Mouse (Mus musculus) spleen, postnatal 4 days (tissue): ENCODE data around the gene Ttbk2.
A peak's percentile ranks its signal among the peaks of the same experiment; 100 is the strongest.

Source experiments
- DNase-seq, 2 experiments: peaks; one replicate each; pipeline ENCODE4 v3.0.0; 2022; ENCODE audit warnings: low spot score in 2 of 2

Ttbk2 gene

GRCm38 (mm10) chr2:120748041-120748440 is 102.4 kb downstream of the Ttbk2 start:
- no peak for DNase-seq

- DNase-seq, result no peak
Observed at GRCm38 (mm10) chr2:120745496-120745895, 104.9 kb downstream of the Ttbk2 start.

- DNase-seq, result no peak
Observed at GRCm38 (mm10) chr2:120731877-120732530, 118.4 kb downstream of the Ttbk2 start.

DNA sequence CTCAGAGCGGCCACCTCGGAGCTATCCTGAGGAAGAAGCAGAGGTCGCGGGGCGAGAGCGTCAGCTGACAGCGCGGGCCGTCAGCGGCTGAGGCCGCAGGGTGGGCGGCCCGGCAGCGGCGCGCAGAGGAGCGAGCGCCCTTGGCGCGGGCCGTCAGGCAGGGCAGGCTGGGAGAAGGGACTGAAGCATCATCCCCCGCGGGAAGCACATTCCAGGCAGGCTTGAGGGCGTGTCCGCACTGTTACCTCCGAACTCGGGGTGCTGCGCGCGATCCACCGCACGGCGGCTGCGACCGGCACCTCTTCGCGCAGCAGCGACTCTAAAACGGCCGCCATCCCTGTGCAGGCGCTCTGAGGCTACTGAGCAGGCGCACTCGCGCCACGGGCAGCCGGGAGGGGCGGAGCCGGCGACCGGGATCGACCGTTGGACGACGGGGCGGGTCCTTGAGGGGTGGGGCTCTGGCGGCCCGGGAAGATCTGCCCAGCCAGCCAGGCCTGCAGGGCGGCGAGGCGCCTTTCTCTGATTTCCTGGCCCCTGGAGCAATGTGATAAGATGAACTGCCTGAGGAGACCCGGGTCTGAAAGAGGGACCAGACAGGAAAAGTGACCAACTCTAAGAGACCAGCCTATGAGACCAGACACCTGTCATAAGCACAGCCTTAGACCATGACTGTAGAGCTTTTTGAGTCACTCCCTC is 119.1 kb downstream of the Ttbk2 start:
- peak; percentile 97 to 98 for DNase-seq

GRCm38 (mm10) chr2:120730639-120731166 is 119.7 kb downstream of the Ttbk2 start:
- DNase-seq, result peak; percentile 49 to 81

DNA sequence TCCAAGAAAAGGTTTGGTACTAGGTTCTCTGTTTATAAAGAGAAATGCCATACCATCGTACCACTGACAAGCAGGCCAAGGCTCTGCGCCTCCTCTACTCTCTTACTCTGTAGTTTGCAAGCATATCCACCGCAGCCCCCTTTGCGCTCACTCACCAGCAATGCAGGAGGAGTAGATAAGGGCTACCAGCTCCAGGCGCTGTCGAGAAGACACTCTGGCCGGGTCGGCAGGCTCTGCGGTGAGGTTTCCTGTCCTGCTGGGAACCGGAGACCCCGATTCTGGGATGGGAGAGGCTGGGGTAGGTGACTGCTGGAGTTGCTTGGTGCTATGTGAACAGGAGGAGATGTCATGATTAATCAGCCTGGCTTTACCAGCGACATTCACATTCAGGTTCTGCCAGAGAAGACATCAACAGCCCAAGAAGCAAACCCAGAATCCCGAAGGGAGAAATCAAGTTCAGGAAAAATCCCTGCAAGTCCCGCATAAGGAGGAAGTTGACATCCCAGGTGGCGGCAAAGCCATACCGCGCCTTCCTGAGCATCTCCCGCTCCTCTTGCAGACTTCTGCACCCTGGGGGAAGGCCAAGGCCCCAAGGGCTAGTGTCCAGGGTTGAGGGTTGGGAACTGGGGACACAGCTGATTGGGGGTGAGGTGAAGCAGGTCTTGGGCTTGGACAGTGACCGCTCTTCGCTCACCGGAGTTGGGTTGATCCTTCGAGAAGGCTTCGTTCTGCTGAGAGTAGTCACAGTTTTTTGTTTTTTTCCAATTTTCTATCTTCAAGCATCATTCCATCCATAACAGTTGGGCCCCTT is 120.4 kb downstream of the Ttbk2 start:
- DNase-seq, result peak; percentile 49 to 79

DNA sequence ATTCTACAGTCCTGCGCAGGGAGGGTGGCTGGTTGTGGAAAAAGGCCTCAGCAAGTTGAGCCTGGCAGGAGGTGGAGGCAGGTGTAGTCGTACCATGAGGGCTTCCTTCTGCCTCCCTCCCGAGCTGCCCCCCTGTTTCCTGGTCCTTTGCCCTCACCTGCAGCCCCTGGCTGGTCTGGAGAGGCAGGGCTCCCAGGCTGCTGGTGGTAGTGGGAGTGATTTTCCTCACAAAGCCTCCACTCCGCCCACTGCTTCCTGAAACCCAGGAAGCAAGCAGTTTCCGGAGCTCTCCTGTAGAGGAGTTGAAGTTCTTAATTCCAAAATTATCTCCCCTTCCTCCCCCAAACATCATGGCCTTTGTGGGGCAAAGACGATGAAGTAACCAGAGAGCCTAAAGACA is 126.2 kb downstream of the Ttbk2 start:
- no peak for DNase-seq

DNA sequence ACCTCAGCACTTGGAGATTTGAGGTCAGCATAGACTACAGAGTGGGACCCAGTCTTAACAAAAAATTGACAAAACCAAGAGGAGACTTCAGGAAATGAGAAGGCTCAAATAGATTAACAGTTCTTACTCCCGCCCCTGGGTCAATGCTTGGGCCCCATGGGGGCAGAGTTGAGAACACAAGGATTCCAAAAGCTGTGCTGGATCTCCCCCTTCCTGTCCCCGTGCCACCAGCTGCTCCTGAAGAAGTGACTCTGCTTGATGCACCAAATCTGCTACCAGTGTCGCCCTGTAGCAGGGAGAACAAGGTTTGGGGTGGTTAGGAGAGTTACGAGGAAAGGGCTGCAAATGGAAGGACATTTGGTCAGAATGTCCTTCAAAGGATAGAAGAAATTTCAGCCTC is 126.8 kb downstream of the Ttbk2 start:
- DNase-seq, result no peak

DNA sequence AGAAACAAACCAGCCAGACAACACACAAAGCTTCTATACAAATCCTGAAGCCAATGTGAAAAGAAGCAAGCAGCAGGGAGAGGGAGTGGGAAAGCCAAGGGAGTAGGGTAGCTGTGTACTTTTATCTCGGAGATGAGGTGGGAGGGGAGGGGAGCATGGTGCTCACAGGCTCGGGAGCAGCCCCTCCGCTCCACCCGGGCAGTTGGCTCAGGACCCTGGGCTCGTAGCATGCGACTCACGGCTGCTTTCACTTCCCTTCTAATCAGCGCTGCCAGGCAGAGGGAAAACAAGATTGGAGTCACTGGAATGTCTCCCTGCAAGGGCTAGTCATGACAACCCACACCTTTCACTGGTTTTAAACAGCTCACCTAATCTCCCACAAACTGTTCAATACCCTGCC is 127.9 kb downstream of the Ttbk2 start:
- no peak for DNase-seq

DNA sequence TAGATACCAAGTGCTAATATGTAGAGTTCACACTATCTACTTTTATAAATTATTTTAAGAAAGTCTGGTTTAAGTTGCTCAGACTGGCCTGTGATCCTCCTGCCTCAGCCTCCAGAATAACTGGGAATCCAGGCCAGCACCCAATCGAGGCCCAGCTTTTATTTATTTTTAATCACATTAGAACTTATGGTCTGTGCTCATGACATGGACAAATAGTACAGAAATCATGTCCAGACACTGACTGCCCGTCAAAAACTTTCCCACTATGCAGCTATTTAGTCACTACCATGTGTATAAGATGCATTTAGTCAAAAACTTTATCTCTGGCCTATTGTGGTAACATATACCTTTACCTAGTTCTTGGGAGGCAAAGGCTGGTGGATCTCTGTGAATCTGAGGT is 128.5 kb downstream of the Ttbk2 start:
- no peak for DNase-seq

DNA sequence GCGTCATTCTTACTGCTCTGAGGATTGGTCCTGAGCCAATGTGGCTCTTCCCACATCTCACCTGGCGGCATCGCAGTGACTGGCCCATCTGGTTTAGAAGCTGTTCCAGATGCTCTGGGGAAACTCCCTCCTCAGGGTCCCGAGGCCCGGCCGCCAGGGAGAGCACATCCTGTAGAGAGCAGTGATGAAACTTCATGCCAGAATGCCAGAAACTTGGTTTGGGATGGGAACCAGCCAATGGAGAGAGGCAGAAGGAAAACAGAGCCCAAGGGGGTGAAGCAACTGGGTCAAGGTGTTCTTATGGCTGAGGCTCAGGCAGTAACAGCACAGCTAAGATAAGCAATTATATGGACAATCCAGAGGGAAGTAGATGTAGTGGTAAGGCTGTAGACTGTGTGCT is 129.6 kb downstream of the Ttbk2 start:
- no peak for DNase-seq

DNA sequence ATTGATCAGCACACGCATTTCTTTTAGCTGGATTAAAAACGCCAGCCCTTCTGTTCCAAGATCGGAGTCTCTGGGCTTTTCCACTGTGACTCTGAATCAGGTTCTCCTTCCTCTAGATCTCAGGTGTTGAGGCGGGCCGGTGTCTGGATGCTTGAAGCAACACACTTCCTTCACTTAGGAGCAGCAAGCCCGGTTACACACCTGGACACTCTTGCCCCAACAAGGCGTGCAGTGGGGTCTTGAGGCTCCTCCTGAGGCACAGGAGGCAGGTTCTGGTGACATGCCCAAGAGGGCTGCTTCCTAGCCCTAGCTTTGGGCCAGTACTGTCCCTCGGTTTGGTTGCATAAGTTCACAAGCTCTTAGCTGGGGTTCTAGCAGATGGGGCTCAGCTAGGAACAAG is 131.9 kb downstream of the Ttbk2 start:
- DNase-seq, result no peak

GRCm38 (mm10) chr2:120713441-120713840 is 137.0 kb downstream of the Ttbk2 start:
- DNase-seq, result no peak

GRCm38 (mm10) chr2:120710948-120711347 is 139.5 kb downstream of the Ttbk2 start:
- no peak for DNase-seq

GRCm38 (mm10) chr2:120710154-120710553 is 140.2 kb downstream of the Ttbk2 start:
- no peak for DNase-seq

DNA sequence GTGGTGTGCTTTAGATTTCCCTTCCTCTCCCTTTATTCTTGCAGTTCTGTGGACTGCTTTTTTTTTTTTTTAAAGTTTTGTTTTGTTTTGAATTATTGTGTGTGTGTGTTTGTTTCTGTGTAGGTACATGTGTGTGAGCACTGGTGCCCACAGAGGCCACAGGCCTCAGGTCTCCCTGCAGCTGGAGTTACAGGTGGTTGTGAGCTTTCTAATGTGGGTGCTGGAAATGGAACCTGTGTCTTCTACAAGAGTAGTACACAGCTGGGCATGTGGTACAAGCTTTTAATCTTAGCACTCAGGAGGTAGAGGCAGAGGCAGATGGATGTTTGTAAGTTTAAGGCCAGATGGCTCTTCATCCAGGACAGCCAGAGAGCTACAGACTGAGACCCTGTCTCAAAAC is 143.4 kb downstream of the Ttbk2 start:
- no peak for DNase-seq

DNA sequence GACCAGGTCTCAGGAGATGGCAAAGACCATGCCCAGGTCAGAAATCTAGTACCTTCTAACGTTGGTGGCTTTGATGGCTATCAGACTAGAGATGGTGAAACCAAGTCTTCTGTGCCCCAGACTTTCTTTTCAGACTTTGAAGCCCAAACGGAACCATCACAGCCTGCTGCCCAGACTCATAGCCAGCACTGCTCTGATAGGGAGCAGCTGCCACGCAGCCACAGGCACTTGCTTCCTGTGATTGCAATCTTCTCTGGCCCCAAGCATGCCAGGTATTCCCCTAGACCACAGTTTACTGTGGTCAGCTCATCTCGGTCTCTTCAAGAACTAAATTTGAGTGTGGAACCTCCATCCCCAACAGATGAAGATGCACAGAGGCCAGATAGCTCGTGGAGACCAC is 147.7 kb downstream of the Ttbk2 start:
- no peak for DNase-seq

DNA sequence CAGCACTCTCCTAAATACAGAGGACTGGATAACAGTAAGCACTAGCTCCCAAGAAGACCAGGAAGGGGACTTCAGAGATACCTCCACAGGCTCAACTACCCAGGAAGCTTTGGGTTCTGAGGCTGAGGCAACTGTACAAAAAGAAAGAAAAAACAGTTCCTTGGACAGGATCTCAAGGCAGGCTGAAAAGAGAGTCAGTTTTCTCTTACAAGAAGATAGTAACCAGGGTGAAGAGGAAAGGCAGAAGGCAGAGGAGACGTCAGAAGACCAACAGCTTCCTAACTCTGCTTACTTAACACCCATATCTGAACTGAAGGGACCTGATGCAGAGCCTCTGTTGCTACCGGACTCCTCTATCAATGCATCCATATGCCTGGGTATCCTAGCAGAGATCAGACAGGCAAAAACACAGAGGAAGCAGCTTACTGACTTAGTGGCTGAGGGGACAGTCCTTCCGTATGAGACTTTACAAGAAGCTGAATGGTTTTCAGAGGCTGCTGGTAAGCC is 150.0 kb downstream of the Ttbk2 start:
- DNase-seq, result no peak

GRCm38 (mm10) chr2:120697767-120698166 is 152.6 kb downstream of the Ttbk2 start:
- no peak for DNase-seq
